Mouse (Mus musculus) CH12.LX (cell line): Measurements from ENCODE around the gene Gm8332. TPM values are rescaled to one million over a fixed set of nuclear protein-coding genes. Genes with fewer than 3 reads are reported as not detected.
"Not testable (repeated sequence)": the region's sequence is repeated elsewhere in the genome, so short reads cannot be mapped to it uniquely, and the experiment has no call there.

Experiments
- DNase-seq: peaks from one replicate; pipeline ENCODE4 v3.0.0-alpha.2; 2013; ENCODE audit errors: extremely low read depth
- H3K27ac ChIP-seq: 2 replicates; pipeline ENCODE4 v1.5.1; 2012; ENCODE audit warnings: low read depth, mild to moderate bottlenecking, control low read depth, moderate library complexity; ENCODE audit not compliant: insufficient read depth
- H3K27me3 ChIP-seq: replicated peaks from 2 replicates; pipeline ENCODE3; 2012; ENCODE audit warnings: inconsistent platforms
- H3K36me3 ChIP-seq, 2 experiments: replicated peaks in 1 of 2; 2 replicates each; pipeline versions ENCODE3 to v1.6.1; 2012; ENCODE audit warnings: inconsistent platforms in 1 of 2, low read length in 1 of 2, mild to moderate bottlenecking in 1 of 2, mixed read lengths in 1 of 2, moderate library complexity in 1 of 2; ENCODE audit not compliant: control insufficient read depth in 1 of 2, insufficient read depth in 1 of 2
- H3K4me1 ChIP-seq, 2 experiments: 2 replicates each; pipeline ENCODE4 v1.6.1; 2012; ENCODE audit warnings: inconsistent platforms in 1 of 2, moderate library complexity in 1 of 2; ENCODE audit not compliant: insufficient read depth in 2 of 2, control insufficient read depth in 1 of 2
- H3K4me2 ChIP-seq: 2 replicates; pipeline ENCODE4 v1.6.1; 2012; ENCODE audit warnings: low read depth, mild to moderate bottlenecking, control low read depth; ENCODE audit not compliant: poor library complexity, insufficient read depth, severe bottlenecking
- H3K4me3 ChIP-seq, 3 experiments: fragments of 150-350 bp in 1 of 3; sonication (generic) in 1 of 3; replicated peaks in 1 of 3; 2 replicates each; pipeline versions ENCODE3 to v1.5.1; 2011 to 2012; ENCODE audit warnings: low read depth in 2 of 3, low read length in 2 of 3, mild to moderate bottlenecking in 2 of 3, moderate library complexity in 2 of 3, control low read depth in 1 of 3, improper control_type of control experiment in 1 of 3, inconsistent platforms in 1 of 3, mixed read lengths in 1 of 3; ENCODE audit not compliant: poor library complexity in 1 of 3
- H3K79me2 ChIP-seq: replicated peaks from 2 replicates; pipeline ENCODE4 v1.6.1; 2012; ENCODE audit warnings: mild to moderate bottlenecking, moderate library complexity; ENCODE audit not compliant: control insufficient read depth, poor library complexity, insufficient read depth, severe bottlenecking; ENCODE audit errors: extremely low read depth
- H3K9ac ChIP-seq: 2 replicates; pipeline ENCODE4 v1.6.1; 2012; ENCODE audit warnings: low read depth, mild to moderate bottlenecking, control low read depth, moderate library complexity; ENCODE audit not compliant: insufficient read depth
- H3K9me3 ChIP-seq: replicated peaks from 2 replicates; pipeline ENCODE3; 2012; ENCODE audit warnings: low read length, inconsistent platforms, mixed read lengths
- dilution Hi-C: fragments of 300-500 bp; cut with MboI; formaldehyde crosslinking; loops from 2 replicates; pipeline ENCODE4 v1.14.3; 2020; ENCODE audit warnings: low sequenced_read_pairs; ENCODE audit not compliant: extremely low pct_unique_long_range_greater_than_20kb, extremely low pct_ligation_motif_present
- in situ Hi-C: fragments of 300-500 bp; cut with MboI; formaldehyde crosslinking; loops from 3 replicates; pipeline ENCODE4 v1.14.3; 2019; ENCODE audit warnings: low sequenced_read_pairs, low pct_ligation_motif_present, low pct_unique_long_range_greater_than_20kb, mixed read lengths
- polyA plus RNA-seq: library from polyadenylated mRNA; unstranded; fragments of >175 nt; gene quantifications from 2 replicates; pipeline ENCODE4 v1.2.1, GENCODE M21; 2012; ENCODE audit warnings: low read depth; ENCODE audit not compliant: insufficient read length
- total RNA-seq, 2 experiments: library from RNA; depleted of rRNA; stranded (reverse); fragments of 300-350 nt in 1 of 2; fragments of >200 nt in 1 of 2; gene quantifications; 2 replicates each; pipeline ENCODE4 v1.2.3; 2012 to 2014

Gm8332 gene
- not detected in 2 replicates for total RNA-seq (2012; rRNA removed)
- not detected in 2 replicates for total RNA-seq (2014; rRNA removed)
- polyA plus RNA-seq: not detected in 2 replicates

DNA sequence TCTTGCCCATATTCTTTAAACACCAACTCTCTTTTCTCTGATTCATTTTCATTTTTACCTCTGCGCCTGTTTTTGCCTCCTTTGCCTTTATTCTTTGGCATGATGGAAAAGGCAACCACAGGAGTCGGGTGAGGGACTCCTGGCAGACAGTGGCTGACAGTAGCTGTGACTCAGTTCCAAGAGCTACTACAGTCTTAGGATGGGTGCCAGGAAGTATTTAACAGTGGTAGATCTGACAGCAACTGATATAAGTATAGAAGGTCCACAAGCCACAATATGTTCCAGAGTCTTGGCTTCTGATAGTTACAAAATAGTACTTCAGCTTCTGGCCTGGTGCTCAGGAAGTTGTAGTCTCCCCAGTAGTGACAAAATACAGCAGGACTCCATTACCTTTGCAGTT, at the start of gene Gm8332:
Gene Gm8332, minus strand, starts transcription at position 101 of the 400 bp plus-strand sequence.
- H3K36me3 ChIP-seq, H3K79me2 ChIP-seq, H3K4me3 ChIP-seq, H3K9ac ChIP-seq, H3K9me3 ChIP-seq, H3K4me1 ChIP-seq, H3K4me2 ChIP-seq, DNase-seq, H3K27me3 ChIP-seq, H3K27ac ChIP-seq, dilution Hi-C loops, in situ Hi-C loops: not testable (repeated sequence)

GRCm38 (mm10) chr12:88297171-88297570, 47.3 kb upstream of the Gm8332 start:
- H3K9me3 ChIP-seq, DNase-seq, H3K4me2 ChIP-seq, H3K4me3 ChIP-seq, H3K9ac ChIP-seq, H3K27ac ChIP-seq, H3K79me2 ChIP-seq, H3K36me3 ChIP-seq, dilution Hi-C loops, H3K4me1 ChIP-seq, H3K27me3 ChIP-seq, in situ Hi-C loops: not testable (repeated sequence)

- H3K79me2 ChIP-seq, H3K9me3 ChIP-seq, H3K4me3 ChIP-seq, H3K27ac ChIP-seq, DNase-seq, H3K9ac ChIP-seq, H3K4me2 ChIP-seq, H3K4me1 ChIP-seq, H3K36me3 ChIP-seq, H3K27me3 ChIP-seq, dilution Hi-C loops, in situ Hi-C loops: not testable (repeated sequence)
Measured at GRCm38 (mm10) chr12:88293082-88293481, 43.2 kb upstream of the Gm8332 start.

GRCm38 (mm10) chr12:88285224-88285623, 35.3 kb upstream of the Gm8332 start:
- dilution Hi-C loops, H3K4me3 ChIP-seq, H3K27ac ChIP-seq, in situ Hi-C loops, H3K4me2 ChIP-seq, H3K36me3 ChIP-seq, H3K9ac ChIP-seq, H3K79me2 ChIP-seq, DNase-seq, H3K4me1 ChIP-seq, H3K27me3 ChIP-seq, H3K9me3 ChIP-seq: not testable (repeated sequence)

GRCm38 (mm10) chr12:88274400-88274799, 24.5 kb upstream of the Gm8332 start, which contains the start of gene Gm5662:
Gm5662 (minus strand) TSS chr12:88274500.
- H3K4me1 ChIP-seq, H3K27ac ChIP-seq, H3K9ac ChIP-seq, DNase-seq, H3K36me3 ChIP-seq, H3K27me3 ChIP-seq, dilution Hi-C loops, H3K4me3 ChIP-seq, H3K79me2 ChIP-seq, in situ Hi-C loops, H3K9me3 ChIP-seq, H3K4me2 ChIP-seq: not testable (repeated sequence)
